Mouse (Mus musculus): ENCODE data around the gene Chek2. TPM values are rescaled to one million over a fixed set of nuclear protein-coding genes. Genes with fewer than 3 reads are reported as not detected.

The Chek2 gene
- total RNA-seq, 1 experiment from 2014 or later, result 5.9 TPM

- DNase-seq, result no peak
Measured at GRCm38 (mm10) chr5:110898785-110899184, 59.0 kb downstream of the Chek2 start.

GRCm38 (mm10) chr5:110900331-110900730 is 60.6 kb downstream of the Chek2 start:
- DNase-seq, result no peak

- DNase-seq, result no peak
Measured at GRCm38 (mm10) chr5:110906708-110907107, 66.9 kb downstream of the Chek2 start.

- DNase-seq, result no peak
Measured at GRCm38 (mm10) chr5:110908879-110909278, 69.1 kb downstream of the Chek2 start.

- no peak for DNase-seq
Measured at GRCm38 (mm10) chr5:110909955-110910589, 70.3 kb downstream of the Chek2 start.

GRCm38 (mm10) chr5:110914859-110915258 is 75.1 kb downstream of the Chek2 start:
- DNase-seq, result no peak

GRCm38 (mm10) chr5:110916241-110916640 is 76.5 kb downstream of the Chek2 start:
- DNase-seq, result no peak

GRCm38 (mm10) chr5:110919541-110919940 is 79.8 kb downstream of the Chek2 start:
- no peak for DNase-seq

- peak; percentile 32 for DNase-seq
Measured at GRCm38 (mm10) chr5:110923336-110923735, 83.6 kb downstream of the Chek2 start.

Other genes starting within 250 kb of the Chek2 start
- gene Noc4l, start 186.6 kb upstream of the Chek2 start, total RNA-seq (2021), result 24.7 and 26.3 TPM in 2 replicates
- 15.7 and 23.6 TPM in 2 replicates for gene Ddx51, start 186.5 kb upstream of the Chek2 start, total RNA-seq (2021)
- 84.7 and 85.3 TPM in 2 replicates for gene Ep400, start 69.3 kb upstream of the Chek2 start, total RNA-seq (2021)
- gene Pus1, start 59.3 kb upstream of the Chek2 start, total RNA-seq (2021), result 38.5 and 45.8 TPM in 2 replicates
- gene Ulk1, start 29.9 kb upstream of the Chek2 start, total RNA-seq (2021), result 49.0 and 50.7 TPM in 2 replicates
- 20.0 and 23.0 TPM in 2 replicates for gene Hscb, start 202 bp upstream of the Chek2 start, total RNA-seq (2021)
- 25.5 and 32.5 TPM in 2 replicates for gene Ttc28, start 39.8 kb downstream of the Chek2 start, total RNA-seq (2021)